8 mouse cellular contexts compared by ENCODE assay signal in the genomic region with DNA sequence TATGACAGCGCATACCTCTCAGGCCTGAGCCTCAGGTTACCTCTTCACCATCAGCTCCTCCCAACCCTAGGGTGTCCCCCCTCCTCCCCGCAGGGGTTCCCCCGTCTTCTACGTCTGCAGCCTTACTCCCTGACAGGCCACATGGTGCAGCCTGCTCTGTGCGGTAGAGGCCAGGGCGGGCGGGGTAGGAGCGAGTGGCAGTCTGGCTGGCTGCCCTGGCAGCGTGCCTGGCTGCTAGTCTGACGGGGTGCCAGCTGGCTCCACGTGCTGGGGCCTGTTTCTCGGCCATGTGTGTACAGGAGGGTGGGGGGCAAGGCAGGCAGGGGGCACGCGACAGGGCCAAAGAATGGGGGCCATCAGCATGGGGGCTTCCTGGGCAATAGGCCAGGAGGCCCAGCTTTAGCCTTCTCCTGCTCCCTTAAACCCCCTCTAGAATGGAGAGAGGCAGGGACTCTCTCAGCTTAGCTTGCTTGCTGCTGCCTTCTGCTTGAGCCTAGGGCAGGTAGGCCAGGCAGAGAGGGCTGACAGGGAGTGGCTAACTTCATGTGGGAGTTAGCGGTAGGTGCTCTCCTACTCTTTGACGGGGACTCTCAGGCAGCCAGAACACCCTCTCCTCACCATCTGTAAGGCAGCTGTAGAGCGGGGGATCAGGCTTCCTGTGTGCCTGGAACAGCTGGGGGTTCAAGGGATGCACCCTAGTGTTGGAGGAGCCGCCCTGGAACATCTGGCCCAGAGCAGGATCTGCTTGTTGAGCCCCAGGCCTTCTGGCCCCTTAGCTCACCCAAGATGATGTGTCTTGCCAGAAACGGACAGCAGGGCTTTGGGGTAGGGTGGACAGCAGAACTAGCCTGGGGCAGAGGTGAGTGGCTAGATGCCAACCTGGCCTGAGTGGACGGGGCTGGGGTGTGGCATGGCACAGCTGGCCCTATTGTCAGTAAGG. TPM values are rescaled to one million over a fixed set of nuclear protein-coding genes. Genes with fewer than 3 reads are reported as not detected.
A peak's percentile ranks its signal among the peaks of the same experiment; 100 is the strongest.
DNase-seq lines count a peak whose midpoint lies in the region; ATAC-seq and TF ChIP-seq lines count a peak whose summit lies in the region.

No protein-coding gene starts in this region.

- intact Hi-C loops in gastrocnemius, postnatal 14 days (cut with DNase I; ENCODE audit: low total_unique reads), result no loop called here
- intact Hi-C loops in left cerebral cortex, adult 2 months (cut with DNase I), result loop anchor here (1.0 to 2.0 kb wide), 2 partner anchors 43 to 72 kb away; no protein-coding TSS in a partner anchor

- ATAC-seq in hindbrain, postnatal 0 days, result peak; percentile 85

- no peaks in the 10 kb centered on the region for H3K9me3 ChIP-seq in hindbrain, postnatal 0 days (ENCODE audit: low read length)

- no peaks in the 10 kb centered on the region for H3K27me3 ChIP-seq in hindbrain, postnatal 0 days (ENCODE audit: insufficient read depth, low read length)

- H3K36me3 ChIP-seq in hindbrain, postnatal 0 days (ENCODE audit: insufficient read depth, low read length), result no peaks in the 10 kb centered on the region

- peaks cover 57% of the 10 kb centered on the region for H3K4me1 ChIP-seq in hindbrain, postnatal 0 days (ENCODE audit: insufficient read depth, low read length)

- peak; percentile 96 for DNase-seq in adipocyte (ENCODE audit: low spot score)
- peak; percentile 100 for DNase-seq in cerebellum, postnatal 36 days
- peak; percentile 91 for DNase-seq in gastrocnemius, postnatal 14 days
- peak; percentile 93 for DNase-seq in hindbrain, postnatal 0 days (ENCODE audit: low spot score)
- peak; percentile 91 to 93 for DNase-seq in left cerebral cortex, adult 2 months (ENCODE audit: extremely low spot score in 1 of 2, low spot score in 2 of 2)
- DNase-seq in lung, postnatal 4 days, result peak; percentile 95 to 97
- peak; percentile 93 for DNase-seq in right cerebral cortex, postnatal 4 days
- DNase-seq in embryo, embryonic 9.5 days (ENCODE audit: extremely low spot score), result no peak

- H3K4me2 ChIP-seq in hindbrain, postnatal 0 days (ENCODE audit: low read depth, low read length), result 0 out of 2 replicates have a peak overlapping the region, but pooled peaks have one; percentile 5

- TF ChIP-seq CTCF in hindbrain, postnatal 0 days (IDR thresholded peaks at IDR 0.05; ENCODE audit: low read depth), result no peak
- no peak for TF ChIP-seq CTCF in left cerebral cortex, adult 2 months (IDR thresholded peaks at IDR 0.05)

- no peak overlapping the region for H3K4me3 ChIP-seq in hindbrain, postnatal 0 days (ENCODE audit: low read length)
- no peak overlapping the region for H3K4me3 ChIP-seq in left cerebral cortex, adult 2 months

- peak overlapping the region; percentile 72 for H3K27ac ChIP-seq in hindbrain, postnatal 0 days
- H3K27ac ChIP-seq in left cerebral cortex, adult 2 months, result 0 out of 2 replicates have a peak overlapping the region, but pooled peaks have one; percentile 13

- no peak overlapping the region for H3K9ac ChIP-seq in hindbrain, postnatal 0 days (replicated peaks; ENCODE audit: low read length)

- WGBS in hindbrain, postnatal 0 days, result 21% methylated on average over 20 of the region's 20 CpGs

RNA-seq across cellular contexts. Expression of a gene that starts 28.9 kb away (rescaled TPM):
- 1 to 10 TPM; 3.4 to 8.1 TPM for total RNA-seq in gastrocnemius, postnatal 14 days (2021)
- total RNA-seq in hindbrain, postnatal 0 days (2014; rRNA removed), result 31.1 and 43.1 TPM in 2 replicates
- 8.8 and 9.1 TPM in 2 replicates for polyA plus RNA-seq in hindbrain, postnatal 0 days (2015; fragmentation: Nextera tagmentation; extraction: Ambion mirVana)
- total RNA-seq in left cerebral cortex, adult 2 months (2021), result 10 to 100 TPM; 20.6 to 21.3 TPM
